In the genomic region with DNA sequence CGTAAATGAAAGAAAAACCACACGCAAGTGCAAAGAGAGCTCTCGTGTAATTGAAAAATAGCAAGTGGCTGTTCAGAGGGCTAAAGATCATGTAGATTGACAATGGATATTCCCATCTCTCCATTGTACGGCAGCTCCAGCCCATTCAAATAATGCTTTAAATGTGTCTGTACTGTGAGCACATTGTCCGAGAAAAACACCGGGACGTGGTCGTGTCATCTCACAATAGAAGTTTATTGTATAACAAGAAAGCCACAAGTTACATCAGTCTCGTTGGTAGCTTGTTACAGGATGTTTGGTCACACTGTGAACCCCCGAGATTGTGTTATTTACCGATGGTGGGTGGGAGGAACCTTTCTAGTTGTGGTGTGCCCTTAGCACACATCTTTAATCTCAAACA, we compare ENCODE assay signal across 7 mouse cellular contexts. TPM values are rescaled to one million over a fixed set of nuclear protein-coding genes. Genes with fewer than 3 reads are reported as not detected.
DNase-seq lines count a peak whose midpoint lies in the region; ATAC-seq lines count a peak whose summit lies in the region.

No protein-coding gene starts in this region.

- peaks cover 19% of the 10 kb centered on the region for H3K4me1 ChIP-seq in lung, embryonic 16.5 days (replicated peaks; ENCODE audit: control insufficient read depth, insufficient read depth, low read length)
- H3K4me1 ChIP-seq in embryonic facial prominence, embryonic 14.5 days (ENCODE audit: control insufficient read depth, insufficient read depth, low read length): peaks cover 14% of the 10 kb centered on the region; the same call in 1 of the 2 replicates
- H3K4me1 ChIP-seq in limb, embryonic 12.5 days (replicated peaks): peaks cover 23% of the 10 kb centered on the region

- peaks cover 10% of the 10 kb centered on the region for H3K36me3 ChIP-seq in lung, embryonic 16.5 days (ENCODE audit: control insufficient read depth, insufficient read depth, low read length)
- H3K36me3 ChIP-seq in embryonic facial prominence, embryonic 14.5 days (ENCODE audit: control insufficient read depth, insufficient read depth, low read length): peaks cover 49% of the 10 kb centered on the region
- H3K36me3 ChIP-seq in limb, embryonic 12.5 days: peaks cover 46% of the 10 kb centered on the region
- peaks cover 5% of the 10 kb centered on the region for H3K36me3 ChIP-seq in splenic B cell, adult 2 months (ENCODE audit: control insufficient read depth, insufficient read depth, low read length, poor library complexity, severe bottlenecking)

- H3K9me3 ChIP-seq in lung, embryonic 16.5 days (ENCODE audit: control insufficient read depth, low read length): no peaks in the 10 kb centered on the region
- no peaks in the 10 kb centered on the region for H3K9me3 ChIP-seq in embryonic facial prominence, embryonic 14.5 days (ENCODE audit: control insufficient read depth, low read length)
- H3K9me3 ChIP-seq in limb, embryonic 12.5 days: no peaks in the 10 kb centered on the region

- WGBS in lung, embryonic 16.5 days: 2% methylated on average over 11 of the region's 11 CpGs
- WGBS in embryonic facial prominence, embryonic 14.5 days: 7% methylated on average over 11 of the region's 11 CpGs
- WGBS in limb, embryonic 12.5 days: 16% methylated on average over 11 of the region's 11 CpGs

- no peak for ATAC-seq in lung, embryonic 16.5 days (ENCODE audit: low read depth)
- no peak for ATAC-seq in embryonic facial prominence, embryonic 14.5 days (ENCODE audit: low read depth)
- ATAC-seq in limb, embryonic 12.5 days (ENCODE audit: insufficient number of reproducible peaks, insufficient read depth, low FRiP score, low TSS enrichment, low read depth): no peak

- peak overlapping the region; percentile 90 for H3K9ac ChIP-seq in lung, embryonic 16.5 days (ENCODE audit: low read length)
- peak overlapping the region; percentile 84 for H3K9ac ChIP-seq in embryonic facial prominence, embryonic 14.5 days (ENCODE audit: low read depth, low read length)
- H3K9ac ChIP-seq in limb, embryonic 12.5 days (replicated peaks): peak overlapping the region; percentile 82

- H3K27ac ChIP-seq in lung, embryonic 16.5 days (ENCODE audit: low read length): peak overlapping the region; percentile 95
- H3K27ac ChIP-seq in embryonic facial prominence, embryonic 14.5 days (replicated peaks; ENCODE audit: low read depth, low read length): peak overlapping the region; percentile 88
- H3K27ac ChIP-seq in limb, embryonic 12.5 days: peak overlapping the region; percentile 90

- H3K4me2 ChIP-seq in lung, embryonic 16.5 days (ENCODE audit: low read depth, low read length): peak overlapping the region; percentile 65
- H3K4me2 ChIP-seq in embryonic facial prominence, embryonic 14.5 days (ENCODE audit: low read depth, low read length): peak overlapping the region; percentile 68
- H3K4me2 ChIP-seq in limb, embryonic 12.5 days: peak overlapping the region; percentile 73

- peak overlapping the region; percentile 81 for H3K4me3 ChIP-seq in lung, embryonic 16.5 days (ENCODE audit: low read length)
- peak overlapping the region; percentile 56 for H3K4me3 ChIP-seq in embryonic facial prominence, embryonic 14.5 days (ENCODE audit: low read depth, low read length)
- H3K4me3 ChIP-seq in limb, embryonic 12.5 days (replicated peaks): peak overlapping the region; percentile 65

- no peak for DNase-seq in lung, postnatal 4 days
- DNase-seq in embryonic facial prominence, embryonic 14.5 days (ENCODE audit: low spot score): no peak
- DNase-seq in splenic B cell, adult 2 months (ENCODE audit: low read depth, low spot score): peak; percentile 15
- no peak for DNase-seq in layer of hippocampus, postnatal 36 days
- no peak for DNase-seq in frontal cortex, postnatal 36 days (ENCODE audit: low spot score in 2 of 2)

- H3K27me3 ChIP-seq in lung, embryonic 16.5 days (ENCODE audit: control insufficient read depth, insufficient read depth, low read depth, low read length): no peaks in the 10 kb centered on the region
- no peaks in the 10 kb centered on the region for H3K27me3 ChIP-seq in embryonic facial prominence, embryonic 14.5 days (replicated peaks; ENCODE audit: control insufficient read depth, insufficient read depth, low read length)
- no peaks in the 10 kb centered on the region for H3K27me3 ChIP-seq in limb, embryonic 12.5 days
- no peaks in the 10 kb centered on the region for H3K27me3 ChIP-seq in splenic B cell, adult 2 months (ENCODE audit: control insufficient read depth, insufficient read depth, low read length, poor library complexity, severe bottlenecking)

RNA-seq across cellular contexts. Expression of gene Ppil3, which starts 0.6 kb away (rescaled TPM):
- polyA plus RNA-seq in lung, embryonic 16.5 days (2015; fragmentation: Nextera tagmentation; extraction: Ambion mirVana): 45.8 and 52.5 TPM in 2 replicates
- 44.9 and 50.7 TPM in 2 replicates for polyA plus RNA-seq in embryonic facial prominence, embryonic 14.5 days (2014; fragmentation: Nextera tagmentation; extraction: Ambion mirVana)
- polyA plus RNA-seq in limb, embryonic 12.5 days (2016; fragmentation: Nextera tagmentation; extraction: Ambion mirVana): 56.3 and 56.7 TPM in 2 replicates
- total RNA-seq in layer of hippocampus, postnatal 36 days (2021): 10 to 100 TPM; 26.7 to 29.7 TPM

RNA-seq across cellular contexts. Expression of gene Nif3l1, which starts 0.9 kb away (rescaled TPM):
- 37.4 and 37.8 TPM in 2 replicates for polyA plus RNA-seq in lung, embryonic 16.5 days (2015; fragmentation: Nextera tagmentation; extraction: Ambion mirVana)
- 36.1 and 37.3 TPM in 2 replicates for polyA plus RNA-seq in embryonic facial prominence, embryonic 14.5 days (2014; fragmentation: Nextera tagmentation; extraction: Ambion mirVana)
- 59.6 and 60.2 TPM in 2 replicates for polyA plus RNA-seq in limb, embryonic 12.5 days (2016; fragmentation: Nextera tagmentation; extraction: Ambion mirVana)
- 10 to 100 TPM; 19.7 to 20.5 TPM for total RNA-seq in layer of hippocampus, postnatal 36 days (2021)

RNA-seq across cellular contexts. Expression of gene Clk1, which starts 22.0 kb away (rescaled TPM):
- 205 and 227 TPM in 2 replicates for polyA plus RNA-seq in lung, embryonic 16.5 days (2015; fragmentation: Nextera tagmentation; extraction: Ambion mirVana)
- 157 and 196 TPM in 2 replicates for polyA plus RNA-seq in embryonic facial prominence, embryonic 14.5 days (2014; fragmentation: Nextera tagmentation; extraction: Ambion mirVana)
- polyA plus RNA-seq in limb, embryonic 12.5 days (2016; fragmentation: Nextera tagmentation; extraction: Ambion mirVana): 202 and 205 TPM in 2 replicates
- total RNA-seq in layer of hippocampus, postnatal 36 days (2021): 100 to 1,000 TPM; 167 to 174 TPM

RNA-seq across cellular contexts. Expression of gene Bzw1, which starts 53.2 kb away (rescaled TPM):
- polyA plus RNA-seq in lung, embryonic 16.5 days (2015; fragmentation: Nextera tagmentation; extraction: Ambion mirVana): 299 and 329 TPM in 2 replicates
- 347 and 401 TPM in 2 replicates for polyA plus RNA-seq in embryonic facial prominence, embryonic 14.5 days (2014; fragmentation: Nextera tagmentation; extraction: Ambion mirVana)
- polyA plus RNA-seq in limb, embryonic 12.5 days (2016; fragmentation: Nextera tagmentation; extraction: Ambion mirVana): 408 and 418 TPM in 2 replicates
- total RNA-seq in layer of hippocampus, postnatal 36 days (2021): 100 to 1,000 TPM; 120 to 128 TPM

RNA-seq across cellular contexts. Expression of gene Orc2, which starts 59.0 kb away (rescaled TPM):
- 24.1 and 25.7 TPM in 2 replicates for polyA plus RNA-seq in lung, embryonic 16.5 days (2015; fragmentation: Nextera tagmentation; extraction: Ambion mirVana)
- polyA plus RNA-seq in embryonic facial prominence, embryonic 14.5 days (2014; fragmentation: Nextera tagmentation; extraction: Ambion mirVana): 31.6 and 32.5 TPM in 2 replicates
- polyA plus RNA-seq in limb, embryonic 12.5 days (2016; fragmentation: Nextera tagmentation; extraction: Ambion mirVana): 41.6 and 48.1 TPM in 2 replicates
- 10 to 100 TPM; 27.4 to 31.1 TPM for total RNA-seq in layer of hippocampus, postnatal 36 days (2021)
